Mouse (Mus musculus) urinary bladder, postnatal 25 days (tissue): Measurements from ENCODE around the gene Nampt.
"Not testable (repeated sequence)": the region's sequence is repeated elsewhere in the genome, so short reads cannot be mapped to it uniquely, and the experiment has no call there.

Experiments
- DNase-seq: peaks from one replicate; pipeline ENCODE4 v3.0.0; 2022; ENCODE audit warnings: low spot score

The Nampt gene

GRCm38 (mm10) chr12:32841442-32841900 lies 22.1 kb downstream of the Nampt start:
- DNase-seq, result no peak

- no peak for DNase-seq
Observed at GRCm38 (mm10) chr12:32846325-32846724, 27.0 kb downstream of the Nampt start.

GRCm38 (mm10) chr12:32853757-32854156 lies 34.4 kb downstream of the Nampt start:
- no peak for DNase-seq

- DNase-seq, result no peak
Observed at GRCm38 (mm10) chr12:32854866-32855265, 35.5 kb downstream of the Nampt start.

GRCm38 (mm10) chr12:32855398-32855797 lies 36.1 kb downstream of the Nampt start:
- no peak for DNase-seq

- no peak for DNase-seq
Observed at GRCm38 (mm10) chr12:32856707-32857511, 37.6 kb downstream of the Nampt start.

GRCm38 (mm10) chr12:32858444-32858843 lies 39.1 kb downstream of the Nampt start:
- no peak for DNase-seq

GRCm38 (mm10) chr12:32860820-32861219 lies 41.5 kb downstream of the Nampt start:
- DNase-seq, result no peak

- no peak for DNase-seq
Observed at GRCm38 (mm10) chr12:32870815-32871214, 51.5 kb downstream of the Nampt start.

- no peak for DNase-seq
Observed at GRCm38 (mm10) chr12:32877500-32877899, 58.2 kb downstream of the Nampt start.

- no peak for DNase-seq
Observed at GRCm38 (mm10) chr12:32877964-32878571, 58.7 kb downstream of the Nampt start.

GRCm38 (mm10) chr12:32879371-32879770 lies 60.0 kb downstream of the Nampt start:
- no peak for DNase-seq

GRCm38 (mm10) chr12:32884356-32884755 lies 65.0 kb downstream of the Nampt start:
- no peak for DNase-seq

GRCm38 (mm10) chr12:32885041-32885440 lies 65.7 kb downstream of the Nampt start:
- DNase-seq, result no peak

- no peak for DNase-seq
Observed at GRCm38 (mm10) chr12:32886353-32886752, 67.0 kb downstream of the Nampt start.

GRCm38 (mm10) chr12:32888226-32888625 lies 68.9 kb downstream of the Nampt start:
- no peak for DNase-seq

- no peak for DNase-seq
Observed at GRCm38 (mm10) chr12:32889846-32890245, 70.5 kb downstream of the Nampt start.

GRCm38 (mm10) chr12:32890455-32890854 lies 71.1 kb downstream of the Nampt start:
- DNase-seq, result no peak

- not testable (repeated sequence) for DNase-seq
Observed at GRCm38 (mm10) chr12:32891271-32891670, 71.9 kb downstream of the Nampt start.

- peak; percentile 31 for DNase-seq
Observed at GRCm38 (mm10) chr12:32893212-32893611, 73.9 kb downstream of the Nampt start.

- DNase-seq, result no peak
Observed at GRCm38 (mm10) chr12:32895806-32896205, 76.5 kb downstream of the Nampt start.

- no peak for DNase-seq
Observed at GRCm38 (mm10) chr12:32896496-32896895, 77.2 kb downstream of the Nampt start.
